Mouse (Mus musculus): Measurements from ENCODE around the gene Cux2. TPM values are rescaled to one million over a fixed set of nuclear protein-coding genes. Genes with fewer than 3 reads are reported as not detected.

Gene Cux2
- polyA plus RNA-seq, 1 experiment from 2014 or later = 1.6 TPM

- no peak for TF ChIP-seq CTCF (IDR thresholded peaks at IDR 0.05)
- ChIA-PET POLR2A (no interaction called here), CTCF (interaction anchor here (1.4 kb wide), 1 partner anchor 22 kb away, joined by 4 read pairs; no protein-coding TSS in a partner anchor)
- in situ Hi-C loops (cut with MboI; ENCODE audit: low pct_unique_long_range_greater_than_20kb) = no loop called here
- no peak for ATAC-seq
- H3K27me3 ChIP-seq = peaks cover 3% of the 10 kb centered on the region
- DNase-seq (ENCODE audit: low read depth, low spot score) = no peak
These were observed 31.6 kb upstream of the Cux2 start for GRCm38 (mm10) chr5:122081471-122081870.

- CTCF ChIA-PET = no interaction called here
- DNase-seq (ENCODE audit: low read depth, low spot score) = no peak
- in situ Hi-C loops (cut with MboI; ENCODE audit: low pct_unique_long_range_greater_than_20kb) = no loop called here
These were observed 31.0 kb upstream of the Cux2 start for GRCm38 (mm10) chr5:122080930-122081329.

DNA sequence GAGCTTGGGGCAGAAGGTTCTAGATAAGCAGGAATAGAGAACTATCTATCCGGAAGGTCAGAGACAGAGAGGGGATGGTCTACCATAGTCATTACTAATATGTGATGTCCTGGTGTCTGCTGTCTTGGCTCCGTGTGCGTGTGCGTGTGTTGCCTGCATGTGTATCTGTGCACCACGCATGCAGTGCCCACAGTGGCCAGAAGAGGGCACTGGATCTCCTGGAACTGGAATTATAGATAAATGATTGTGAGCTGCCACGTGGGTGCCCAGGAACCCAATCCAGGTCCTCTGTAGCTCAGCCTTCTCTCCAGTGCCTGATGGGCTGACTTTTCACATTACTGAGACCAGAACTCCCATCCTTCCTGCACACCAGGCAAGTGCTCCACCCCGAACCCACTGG is 29.9 kb upstream of the Cux2 start:
- peak; percentile 55 for TF ChIP-seq CTCF (IDR thresholded peaks at IDR 0.05)
- ChIA-PET CTCF (no interaction called here), POLR2A (no interaction called here)
- H3K27me3 ChIP-seq = peaks cover 3% of the 10 kb centered on the region
- in situ Hi-C loops (cut with MboI; ENCODE audit: low pct_unique_long_range_greater_than_20kb) = no loop called here
- no peak for DNase-seq (ENCODE audit: low read depth, low spot score)
- no peak for ATAC-seq

More at GRCm38 (mm10) chr5:122080930-122081329, 31.0 kb upstream of the Cux2 start:
- POLR2A ChIA-PET = no interaction called here
- peaks cover 3% of the 10 kb centered on the region for H3K27me3 ChIP-seq
- no peak for TF ChIP-seq CTCF (IDR thresholded peaks at IDR 0.05)
- no peak for ATAC-seq

DNA sequence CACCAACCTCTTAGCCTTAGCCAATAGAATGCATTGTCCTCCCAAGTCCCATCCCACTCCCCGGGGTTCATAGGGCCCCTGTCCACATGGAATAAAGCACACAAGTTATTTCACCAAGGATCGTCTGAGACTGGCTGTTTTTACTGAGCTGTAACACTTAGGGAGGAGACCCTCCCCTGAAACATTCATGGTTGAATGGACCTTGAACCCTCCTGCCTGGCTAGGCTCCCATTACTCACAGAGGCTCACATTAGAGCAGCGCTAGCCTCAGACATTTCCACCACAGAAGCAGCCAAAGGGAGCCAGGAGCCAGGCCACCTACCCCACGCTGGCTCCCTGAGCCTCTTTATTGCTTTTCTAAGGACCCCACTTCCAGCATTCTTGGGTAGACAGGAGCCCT is 27.3 kb upstream of the Cux2 start:
- ATAC-seq = no peak
- DNase-seq (ENCODE audit: low read depth, low spot score) = no peak
- peaks cover 9% of the 10 kb centered on the region for H3K27me3 ChIP-seq
- no peak for TF ChIP-seq CTCF (IDR thresholded peaks at IDR 0.05)
- in situ Hi-C loops (cut with MboI; ENCODE audit: low pct_unique_long_range_greater_than_20kb) = no loop called here
- ChIA-PET POLR2A (no interaction called here), CTCF (no interaction called here)

DNA sequence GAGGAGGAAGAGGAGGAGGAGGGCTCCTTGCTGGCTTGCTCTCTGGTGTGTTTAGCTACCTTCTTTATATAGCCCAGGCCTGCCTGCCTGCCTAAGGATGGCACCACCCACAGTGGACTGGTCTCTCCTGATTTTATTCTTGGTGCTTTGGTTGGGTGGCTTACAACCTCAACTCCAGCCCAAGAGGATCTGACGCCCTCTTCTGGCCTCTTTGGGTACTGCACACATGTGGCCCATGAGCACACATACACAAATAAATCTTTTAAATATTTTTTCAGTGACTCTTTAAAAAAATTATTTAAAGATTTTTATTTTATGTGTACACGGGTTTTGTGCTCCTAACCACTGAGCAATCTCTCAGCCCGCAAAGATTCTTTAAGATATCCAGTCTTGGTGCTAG is 25.8 kb upstream of the Cux2 start:
- no peak for TF ChIP-seq CTCF (IDR thresholded peaks at IDR 0.05)
- ChIA-PET CTCF (no interaction called here), POLR2A (interaction anchor here (1.1 kb wide), 1 partner anchor 15 kb away, joined by 3 read pairs; no protein-coding TSS in a partner anchor)
- ATAC-seq = no peak
- in situ Hi-C loops (cut with MboI; ENCODE audit: low pct_unique_long_range_greater_than_20kb) = no loop called here
- peaks cover 9% of the 10 kb centered on the region for H3K27me3 ChIP-seq
- DNase-seq (ENCODE audit: low read depth, low spot score) = no peak

DNA sequence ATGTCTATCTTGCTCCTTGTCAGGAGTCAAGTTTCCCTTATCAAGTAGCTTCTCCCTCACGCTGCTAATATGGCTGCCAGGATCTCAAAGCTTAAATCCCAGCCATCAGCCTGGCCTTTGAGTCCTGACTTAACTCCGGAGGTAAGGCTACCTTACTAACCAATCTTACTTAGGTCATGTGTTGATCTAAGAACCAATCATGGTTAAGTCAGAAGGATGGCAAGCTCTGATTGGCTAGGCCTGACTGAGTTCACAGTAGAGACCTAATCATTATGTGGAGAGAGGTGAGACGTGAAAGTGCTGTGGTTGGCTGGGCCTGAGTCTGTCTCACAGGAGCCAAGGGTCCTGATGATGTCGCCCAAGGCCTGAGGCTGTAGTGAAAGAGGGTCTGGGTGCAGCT is 22.1 kb upstream of the Cux2 start:
- no peak for DNase-seq (ENCODE audit: low read depth, low spot score)
- in situ Hi-C loops (cut with MboI; ENCODE audit: low pct_unique_long_range_greater_than_20kb) = no loop called here
- CTCF ChIA-PET = no interaction called here
- peaks cover 16% of the 10 kb centered on the region for H3K27me3 ChIP-seq
- ATAC-seq = no peak
- TF ChIP-seq CTCF (IDR thresholded peaks at IDR 0.05) = no peak
- POLR2A ChIA-PET = no interaction called here

- DNase-seq (ENCODE audit: low read depth, low spot score) = no peak
- ChIA-PET POLR2A (no interaction called here), CTCF (no interaction called here)
- ATAC-seq = no peak
- no peak for TF ChIP-seq CTCF (IDR thresholded peaks at IDR 0.05)
- H3K27me3 ChIP-seq = peaks cover 16% of the 10 kb centered on the region
- in situ Hi-C loops (cut with MboI; ENCODE audit: low pct_unique_long_range_greater_than_20kb) = no loop called here
These were observed 21.3 kb upstream of the Cux2 start for GRCm38 (mm10) chr5:122070963-122071800.

GRCm38 (mm10) chr5:122068563-122068962 is 18.7 kb upstream of the Cux2 start:
- ATAC-seq (no peak), DNase-seq (ENCODE audit: low read depth, low spot score) (no peak)
- no peak for TF ChIP-seq CTCF (IDR thresholded peaks at IDR 0.05)
- in situ Hi-C loops (cut with MboI; ENCODE audit: low pct_unique_long_range_greater_than_20kb) = no loop called here
- ChIA-PET CTCF (no interaction called here), POLR2A (no interaction called here)
- H3K27me3 ChIP-seq = peaks cover 16% of the 10 kb centered on the region

DNA sequence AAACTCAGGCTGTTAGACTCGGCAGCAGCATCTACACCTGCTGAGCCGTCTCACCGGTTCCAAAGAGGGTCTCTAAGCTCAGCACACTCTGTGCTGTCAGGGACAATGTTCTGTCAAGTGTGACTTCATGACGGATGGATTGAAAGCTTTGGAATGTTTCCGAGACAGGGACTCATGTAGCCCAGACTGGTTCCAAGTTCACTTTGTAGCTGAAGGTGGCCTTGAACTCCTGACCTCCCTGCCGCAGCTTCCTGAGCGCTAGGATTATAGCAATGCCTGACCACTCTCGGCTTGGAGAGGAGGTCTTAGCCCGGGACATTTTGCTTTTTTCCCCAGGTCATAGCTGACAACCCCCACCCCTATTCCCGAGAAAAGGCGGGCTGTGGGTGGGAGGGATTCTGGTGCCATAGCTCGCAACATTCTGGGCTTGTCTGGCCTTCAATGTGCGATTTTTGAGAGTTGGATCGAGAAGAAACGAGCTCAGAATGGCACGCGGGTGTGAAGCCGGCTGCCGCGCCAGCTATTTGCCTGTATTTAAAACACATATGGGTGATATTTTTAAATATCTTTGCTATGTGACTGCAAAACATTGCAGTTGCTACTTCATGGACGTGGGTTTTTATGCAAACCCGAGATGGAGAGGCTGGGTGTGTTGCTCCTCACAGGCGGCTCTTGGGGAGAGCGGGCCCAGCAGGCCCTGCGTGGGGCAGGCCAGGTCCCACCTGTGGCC is 13.5 kb upstream of the Cux2 start:
- DNase-seq (ENCODE audit: low read depth, low spot score) (no peak), ATAC-seq (no peak)
- in situ Hi-C loops (cut with MboI; ENCODE audit: low pct_unique_long_range_greater_than_20kb) = no loop called here
- H3K27me3 ChIP-seq = peaks cover 12% of the 10 kb centered on the region
- CTCF ChIA-PET = interaction anchor here (1.4 kb wide), 1 partner anchor 26 kb away, joined by 4 read pairs; no protein-coding TSS in a partner anchor
- no peak for TF ChIP-seq CTCF (IDR thresholded peaks at IDR 0.05)
- POLR2A ChIA-PET = no interaction called here

- no peak for TF ChIP-seq CTCF (IDR thresholded peaks at IDR 0.05)
These were observed 12.6 kb upstream of the Cux2 start for GRCm38 (mm10) chr5:122062479-122062878.

DNA sequence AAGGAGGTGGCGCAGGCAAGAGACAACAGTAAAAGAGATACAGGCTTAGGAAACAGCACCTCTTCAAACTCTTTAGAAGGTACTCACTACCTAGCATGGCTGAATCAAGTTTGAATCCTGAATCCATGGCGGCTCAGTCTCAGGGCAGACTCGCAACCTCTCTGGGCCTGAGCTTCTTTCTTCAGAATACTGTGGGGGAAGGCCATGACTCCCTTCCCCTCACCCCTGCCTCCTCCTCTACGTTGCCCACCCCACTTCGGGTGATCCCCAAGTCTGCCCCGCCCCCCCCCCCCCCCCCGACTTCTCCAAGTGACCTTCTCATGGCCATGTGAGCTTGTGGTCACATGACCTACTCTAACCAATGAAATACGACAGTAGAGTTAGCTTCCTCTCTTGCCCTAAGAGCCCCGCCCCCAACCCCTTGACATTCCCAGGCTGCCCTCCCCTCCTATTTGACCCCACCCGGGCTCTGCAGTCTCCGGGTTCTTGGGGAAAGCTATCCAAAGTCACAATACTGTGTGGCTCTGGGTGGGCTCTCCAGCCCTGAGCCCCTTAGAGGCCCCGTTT is 10.9 kb upstream of the Cux2 start:
- in situ Hi-C loops (cut with MboI; ENCODE audit: low pct_unique_long_range_greater_than_20kb) = no loop called here

More at GRCm38 (mm10) chr5:122062479-122062878, 12.6 kb upstream of the Cux2 start:
- DNase-seq (ENCODE audit: low read depth, low spot score) (no peak), ATAC-seq (no peak)
- ChIA-PET CTCF (interaction anchor here (1.4 kb wide), 1 partner anchor 27 kb away, joined by 4 read pairs; no protein-coding TSS in a partner anchor), POLR2A (no interaction called here)
- peaks cover 11% of the 10 kb centered on the region for H3K27me3 ChIP-seq
- in situ Hi-C loops (cut with MboI; ENCODE audit: low pct_unique_long_range_greater_than_20kb) = no loop called here

More for the DNA sequence above, 10.9 kb upstream of the Cux2 start:
- no peak for ATAC-seq
- ChIA-PET CTCF (interaction anchor here (0.8 kb wide), 1 partner anchor 189 kb away, joined by 4 read pairs; no protein-coding TSS in a partner anchor), POLR2A (interaction anchor here (1.4 kb wide), 1 partner anchor 15 kb away, joined by 3 read pairs; no protein-coding TSS in a partner anchor)
- no peak for TF ChIP-seq CTCF (IDR thresholded peaks at IDR 0.05)
- H3K27me3 ChIP-seq = peaks cover 11% of the 10 kb centered on the region
- DNase-seq (ENCODE audit: low read depth, low spot score) = no peak
